Mouse (Mus musculus) 3T3-L1 (cell line): ENCODE measurements at regions not wholly inside any gene's neighbourhood (a gene's known extent, or its start where the extent isn't known, plus 50 kb on each side); places are given as distances from the start of the nearest gene placed in this dataset.

Experiments
- DNase-seq: peaks from one replicate; pipeline ENCODE4 v3.0.0-alpha.2; 2015; ENCODE audit warnings: low read depth, low spot score

GRCm38 (mm10) chr2:160066491-160067303, 267.3 kb downstream of the Gm826 start:
- DNase-seq: peak; percentile 37

- peak; percentile 40 for DNase-seq
These were observed 271.6 kb downstream of the Gm826 start for GRCm38 (mm10) chr2:160062148-160062937.

- DNase-seq: peak; percentile 35
These were observed 273.9 kb downstream of the Gm826 start for GRCm38 (mm10) chr2:160060091-160060490.

GRCm38 (mm10) chr2:160057211-160057610, 276.8 kb downstream of the Gm826 start:
- DNase-seq: no peak

- no peak for DNase-seq
These were observed 279.6 kb downstream of the Gm826 start for GRCm38 (mm10) chr2:160054411-160054810.

GRCm38 (mm10) chr2:160048286-160048685, 285.7 kb downstream of the Gm826 start:
- DNase-seq: no peak

GRCm38 (mm10) chr2:160046881-160047543, 286.9 kb downstream of the Gm826 start:
- DNase-seq: no peak

GRCm38 (mm10) chr2:160044591-160044990, 289.4 kb downstream of the Gm826 start:
- no peak for DNase-seq

- DNase-seq: no peak
These were observed 289.8 kb downstream of the Gm826 start for GRCm38 (mm10) chr2:160044184-160044583.

GRCm38 (mm10) chr2:160029432-160029831, 304.5 kb downstream of the Gm826 start:
- no peak for DNase-seq

- no peak for DNase-seq
These were observed 305.5 kb downstream of the Gm826 start for GRCm38 (mm10) chr2:160028459-160028858.

GRCm38 (mm10) chr2:160025911-160026310, 308.1 kb downstream of the Gm826 start:
- DNase-seq: no peak

- DNase-seq: peak; percentile 88
These were observed 312.4 kb downstream of the Gm826 start for GRCm38 (mm10) chr2:160021541-160021940.

GRCm38 (mm10) chr2:160020876-160021275, 313.1 kb downstream of the Gm826 start:
- DNase-seq: peak; percentile 6

GRCm38 (mm10) chr2:160017020-160017812, 316.7 kb downstream of the Gm826 start:
- DNase-seq: no peak

GRCm38 (mm10) chr2:160011421-160011820, 322.5 kb downstream of the Gm826 start:
- no peak for DNase-seq

GRCm38 (mm10) chr2:160002695-160003094, 331.3 kb downstream of the Gm826 start:
- DNase-seq: peak; percentile 54

GRCm38 (mm10) chr2:160000449-160000848, 333.5 kb downstream of the Gm826 start:
- peak; percentile 75 for DNase-seq

- DNase-seq: no peak
These were observed 336.6 kb downstream of the Gm826 start for GRCm38 (mm10) chr2:159997395-159997794.

GRCm38 (mm10) chr2:159994490-159994889, 339.5 kb downstream of the Gm826 start:
- DNase-seq: no peak

- no peak for DNase-seq
These were observed 347.2 kb downstream of the Gm826 start for GRCm38 (mm10) chr2:159986719-159987118.
